Mouse (Mus musculus) kidney, adult 2 months (tissue): ENCODE measurements around the gene Pex5l.

Experiments
- CTCF ChIP-seq: fragments of 200-500 bp; conservative IDR thresholded peaks from 2 replicates; pipeline ENCODE4 v1.5.1; 2011; ENCODE audit warnings: low read depth, mild to moderate bottlenecking, control low read depth, low read length, moderate library complexity, mixed read lengths; ENCODE audit not compliant: insufficient read depth, insufficient read length
- POLR2A ChIP-seq: fragments of 200-500 bp; IDR thresholded peaks from one replicate; pipeline ENCODE4 v1.6.1; 2011; ENCODE audit warnings: low read depth, low read length, control low read depth

DNA sequence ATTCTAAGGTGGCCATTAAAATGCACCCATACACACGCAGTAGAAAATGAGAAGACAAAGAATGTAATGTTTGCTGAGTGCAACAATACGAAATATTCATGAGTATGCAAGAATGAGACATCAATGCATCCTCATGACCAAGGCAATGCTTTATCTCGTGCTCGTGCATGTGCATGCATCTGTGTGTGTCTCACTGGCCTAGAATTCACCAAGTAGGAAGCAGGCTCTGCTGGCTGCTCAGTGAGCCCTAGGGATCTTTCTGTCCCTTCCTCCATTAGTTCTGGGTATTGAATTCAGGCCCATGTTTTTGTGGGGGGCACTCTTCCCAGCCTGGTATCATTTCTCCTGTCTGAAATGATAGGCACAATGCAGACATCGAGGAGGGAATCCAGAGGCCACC, 74.9 kb downstream of the Pex5l start:
- TF ChIP-seq CTCF (no peak), POLR2A (no peak)
